Mouse (Mus musculus) v-Abl transformed pro-B cells (cell line): ENCODE measurements around the gene Acsm1.

Experiments used
- in situ Hi-C, 2 experiments: fragments of 400-800 bp; cut with MboI; formaldehyde crosslinking; loops; one replicate each; pipeline ENCODE4 v1.15.1; 2025; ENCODE audit not compliant: unreplicated experiment in 2 of 2

Acsm1 gene

DNA sequence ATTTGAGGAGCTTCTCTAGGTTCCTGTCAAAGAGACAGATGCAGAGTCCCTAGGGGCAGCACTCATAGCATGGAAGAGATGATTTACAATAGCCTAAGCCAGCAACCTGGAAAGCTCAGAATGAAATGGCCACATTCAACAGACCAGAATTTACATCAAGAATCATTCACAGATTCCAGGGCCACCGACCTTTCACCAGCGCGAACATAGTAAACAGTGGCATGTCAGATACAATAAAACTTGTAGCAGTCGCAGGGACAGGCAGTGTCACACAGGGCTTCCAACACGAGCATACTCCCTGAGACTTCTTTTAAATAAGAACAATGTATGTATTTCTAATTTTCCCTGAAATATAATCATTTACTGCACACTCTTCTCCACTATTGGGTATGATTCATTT lies 63.6 kb downstream of the Acsm1 start:
- in situ Hi-C loops, result loop anchor here (5.0 to 10.0 kb wide), 6 partner anchors 434 to 1154 kb away; partner anchors contain the start of genes Tmem159 (in 1 of the 2) and Uqcrc2 (in 1 of the 2)

DNA sequence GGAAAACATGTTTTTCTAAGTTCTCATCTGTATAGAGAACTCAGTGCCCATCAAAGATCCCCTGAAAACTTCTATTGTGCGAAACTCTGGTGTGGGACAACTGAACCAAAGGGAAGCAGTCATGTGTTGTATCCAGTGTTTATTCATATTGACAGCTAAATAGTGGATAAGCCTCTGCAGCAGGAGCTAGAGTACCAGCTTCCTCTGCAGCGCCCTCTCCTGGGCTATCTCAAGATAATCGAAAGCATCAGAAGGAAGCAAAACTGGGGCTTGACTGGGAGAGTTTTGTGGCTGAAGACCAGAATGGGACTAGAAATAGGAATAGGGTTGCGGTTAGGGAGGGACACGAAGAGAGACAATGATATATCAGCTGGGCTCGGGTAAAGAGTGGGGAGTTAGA lies 64.1 kb downstream of the Acsm1 start:
- in situ Hi-C loops, result loop anchor here (5.0 to 10.0 kb wide), 6 partner anchors 434 to 1154 kb away; partner anchors contain the start of genes Tmem159 (in 1 of the 2) and Uqcrc2 (in 1 of the 2)

DNA sequence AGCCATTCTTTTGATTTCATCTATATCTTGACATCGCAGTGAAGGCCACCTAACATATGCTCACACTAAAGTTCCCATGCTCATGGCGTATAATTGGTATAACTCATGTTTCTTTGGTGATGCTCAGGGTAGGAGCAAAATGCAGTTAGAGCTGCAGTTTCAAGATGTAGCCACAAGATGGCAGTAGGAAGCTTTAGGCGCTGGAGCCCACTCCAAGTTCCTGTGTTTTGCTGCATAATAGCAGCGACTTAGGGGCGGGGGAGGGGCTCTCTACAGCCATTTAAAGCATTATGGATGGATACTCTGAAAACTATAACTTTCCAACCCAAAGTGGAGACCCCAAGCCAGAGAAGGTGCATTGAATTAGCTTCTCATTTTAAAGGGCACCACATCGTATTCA lies 66.6 kb downstream of the Acsm1 start:
- in situ Hi-C loops, result loop anchor here (5.0 to 10.0 kb wide), 6 partner anchors 431 to 1151 kb away; partner anchors contain the start of genes Tmem159 (in 1 of the 2) and Uqcrc2 (in 1 of the 2)

DNA sequence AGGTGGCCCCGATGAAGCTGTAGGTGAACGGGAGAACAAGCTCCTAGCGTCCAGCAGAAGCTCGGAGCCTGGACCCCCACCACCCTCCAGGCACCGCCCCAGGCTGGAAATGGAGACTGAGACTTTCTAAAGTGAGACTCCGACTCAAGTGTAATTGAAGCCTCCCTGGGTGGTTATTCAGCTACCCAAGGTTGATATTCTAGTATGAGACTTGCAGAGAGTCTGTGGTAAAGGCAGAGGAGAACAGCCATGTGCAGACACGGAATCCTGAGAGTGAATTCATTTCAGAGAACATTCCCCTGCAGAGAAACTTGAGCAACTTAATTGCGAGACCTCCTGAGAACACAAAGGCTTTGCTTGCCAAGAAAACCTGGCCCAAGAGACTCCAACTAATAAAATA lies 73.3 kb downstream of the Acsm1 start:
- in situ Hi-C loops, result no loop called here

DNA sequence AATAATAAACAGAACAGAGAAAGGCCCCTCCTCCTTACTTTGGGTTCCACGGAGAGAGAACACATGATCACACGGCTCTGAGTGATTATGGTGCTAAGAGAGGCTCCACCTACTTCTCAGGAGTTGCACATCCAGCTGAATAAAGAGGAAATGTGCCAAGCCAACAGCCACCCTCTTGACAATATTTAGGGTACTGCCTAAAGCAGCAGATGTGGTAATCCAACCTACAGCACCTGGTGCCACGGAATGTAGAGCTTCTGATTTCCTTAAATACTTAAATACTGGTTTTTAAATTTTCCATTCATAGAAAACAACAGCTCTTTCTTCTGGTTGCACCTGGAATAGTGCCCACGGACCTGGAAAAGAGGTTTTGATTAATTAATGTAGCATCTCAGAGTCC lies 75.9 kb downstream of the Acsm1 start:
- in situ Hi-C loops, result no loop called here

DNA sequence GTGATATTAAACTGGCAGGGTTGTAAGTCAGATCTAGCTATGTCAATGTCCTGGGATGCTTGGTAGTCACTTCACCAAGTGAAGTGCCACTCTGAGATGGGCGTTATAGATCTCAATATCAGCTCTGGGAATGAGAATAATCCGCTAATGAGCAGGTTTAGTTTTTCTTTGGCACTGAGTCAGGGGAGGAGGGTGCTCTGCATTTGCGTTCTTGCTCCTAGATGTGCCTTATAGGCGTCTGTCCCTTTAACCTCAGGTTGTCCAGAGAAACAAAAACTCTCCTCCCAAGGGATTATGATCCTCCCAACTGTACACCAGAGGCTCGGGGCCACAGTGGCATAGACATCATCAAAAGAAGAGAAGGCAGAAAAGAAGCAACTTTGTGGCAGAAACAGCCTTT lies 82.9 kb downstream of the Acsm1 start, which contains the start of gene Acsm4:
TSS of gene Acsm4 (plus strand) at position 301 of the 400 bp plus-strand sequence.
- in situ Hi-C loops, result no loop called here

DNA sequence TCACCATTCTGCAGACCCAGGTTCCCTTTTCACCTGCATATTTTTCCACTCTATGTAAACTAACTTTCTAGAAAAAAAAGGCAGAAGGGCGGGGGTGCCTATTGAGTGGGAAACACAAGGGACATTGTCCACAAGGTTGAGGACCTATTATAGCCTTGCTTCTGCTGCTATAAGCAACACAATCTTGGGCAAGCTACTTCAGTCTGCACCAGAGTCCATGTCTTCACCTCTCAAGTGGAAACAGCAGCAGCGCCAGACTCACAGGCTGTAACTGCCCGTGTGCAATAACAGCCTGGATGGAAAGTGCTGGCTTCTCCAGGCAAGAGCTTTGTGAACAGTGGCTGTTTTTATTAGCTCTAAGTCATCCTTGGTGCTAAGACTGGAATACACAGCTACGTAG lies 85.5 kb downstream of the Acsm1 start:
- in situ Hi-C loops, result no loop called here

DNA sequence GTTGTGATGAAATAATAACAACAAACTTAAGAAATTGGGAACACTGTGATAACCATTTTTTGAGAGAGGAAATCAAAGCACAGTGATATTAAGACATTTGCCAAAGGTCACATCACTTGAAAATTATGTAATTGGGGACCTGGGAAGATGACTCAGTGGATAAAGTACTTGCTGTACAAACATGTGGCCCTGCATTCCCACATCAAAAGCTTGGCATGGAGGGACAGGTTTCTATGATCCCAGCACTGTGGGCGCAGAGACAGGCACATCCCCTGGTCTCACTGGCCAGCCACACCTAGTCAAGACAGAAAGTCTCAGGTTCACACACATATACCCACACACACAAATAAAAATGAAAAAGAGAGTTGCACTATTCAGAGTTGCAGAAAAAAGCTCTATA lies 88.1 kb downstream of the Acsm1 start:
- in situ Hi-C loops, result no loop called here
